Mouse (Mus musculus) limb, embryonic 11.5 days (tissue): ENCODE measurements around the gene Creb3l2. TPM values are rescaled to one million over a fixed set of nuclear protein-coding genes. Genes with fewer than 3 reads are reported as not detected.
"Not testable (repeated sequence)": the region's sequence is repeated elsewhere in the genome, so short reads cannot be mapped to it uniquely, and the experiment has no call there.

Source experiments
- ATAC-seq: fragments of 200-750 bp; cut with Nextera tagmentation; 2 replicates; pipeline ENCODE4 v1.8.0; 2017; ENCODE audit warnings: low read depth; ENCODE audit not compliant: insufficient number of reproducible peaks, low FRiP score, low TSS enrichment
- DNase-seq: peaks from one replicate; pipeline ENCODE4 v3.0.0-alpha.2; 2015; ENCODE audit warnings: low spot score
- H3K27ac ChIP-seq: fragments of 300-500 bp; sonication (generic); replicated peaks from 2 replicates; pipeline ENCODE4 v1.5.1; 2014; ENCODE audit warnings: low read depth, mild to moderate bottlenecking, low read length
- H3K27me3 ChIP-seq: fragments of 300-500 bp; sonication (generic); 2 replicates; pipeline ENCODE4 v1.6.1; 2014; ENCODE audit warnings: mild to moderate bottlenecking, low read length, mixed read lengths; ENCODE audit not compliant: control insufficient read depth, insufficient read depth
- H3K36me3 ChIP-seq: fragments of 300-500 bp; sonication (generic); 2 replicates; pipeline ENCODE4 v1.6.1; 2014; ENCODE audit warnings: mild to moderate bottlenecking, low read length, moderate library complexity, mixed read lengths; ENCODE audit not compliant: control insufficient read depth, insufficient read depth
- H3K4me1 ChIP-seq: fragments of 300-500 bp; sonication (generic); 2 replicates; pipeline ENCODE4 v1.6.1; 2014; ENCODE audit warnings: low read length, mixed read lengths; ENCODE audit not compliant: control insufficient read depth, insufficient read depth
- H3K4me2 ChIP-seq: fragments of 300-500 bp; sonication (generic); 2 replicates; pipeline ENCODE4 v1.6.1; 2014; ENCODE audit warnings: low read depth, mild to moderate bottlenecking, moderate library complexity; ENCODE audit not compliant: severe bottlenecking
- H3K4me3 ChIP-seq: fragments of 300-500 bp; sonication (generic); 2 replicates; pipeline ENCODE4 v1.5.1; 2014; ENCODE audit warnings: low read depth, low read length
- H3K9ac ChIP-seq: fragments of 300-500 bp; sonication (generic); 2 replicates; pipeline ENCODE4 v1.6.1; 2014; ENCODE audit warnings: mild to moderate bottlenecking, low read length
- H3K9me3 ChIP-seq: fragments of 300-500 bp; sonication (generic); 2 replicates; pipeline ENCODE4 v1.6.1; 2016; ENCODE audit warnings: low read length; ENCODE audit not compliant: control insufficient read depth
- WGBS: fragments of 180-500 bp; shearing (Covaris S2); extraction: QIAGEN DNeasy Blood & Tissue Kit; methylation state at CpG from one replicate; pipeline ENCODE4 v1.1.7; 2014; 5-methylcytosine and 5-hydroxymethylcytosine counted together
- polyA plus RNA-seq: library from polyadenylated mRNA; unstranded; fragments of >200 nt; fragmentation: Nextera tagmentation; extraction: Ambion mirVana; gene quantifications from 2 replicates; pipeline ENCODE4 v1.2.1, GENCODE M21; 2014

Gene Creb3l2
- polyA plus RNA-seq, 1 experiment from 2014 or later, result 25.2 TPM

DNA sequence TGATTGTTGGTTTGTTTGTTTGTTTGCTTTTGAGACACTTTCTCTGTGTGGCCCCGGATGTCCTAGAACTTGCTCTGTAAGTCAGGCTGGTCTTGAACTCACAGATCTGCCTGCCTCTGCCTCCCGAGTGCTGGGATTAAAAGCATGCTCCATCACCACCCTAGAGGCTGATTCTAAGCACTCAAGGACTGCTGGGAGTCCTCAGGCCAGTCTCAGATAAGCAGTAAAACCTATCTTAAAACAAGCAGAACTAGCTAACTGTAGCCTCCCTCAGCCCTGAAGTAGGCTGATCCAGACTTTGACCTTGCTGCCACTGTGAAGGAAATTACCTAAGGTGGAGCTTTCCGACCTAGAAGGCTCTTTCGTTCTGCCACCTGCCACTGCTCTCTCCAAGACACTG is 28.3 kb upstream of the Creb3l2 start:
- Histone ChIP-seq H3K27me3 (no peaks in the 10 kb centered on the region), H3K4me1 (no peaks in the 10 kb centered on the region), H3K4me2 (no peak overlapping the region), H3K27ac (no peak overlapping the region), H3K9ac (no peak overlapping the region), H3K36me3 (no peaks in the 10 kb centered on the region), H3K4me3 (no peak overlapping the region), H3K9me3 (no peaks in the 10 kb centered on the region)
- ATAC-seq (no peak), DNase-seq (no peak)
- WGBS, result 82% methylated on average over 4 of the region's 4 CpGs

GRCm38 (mm10) chr6:37465847-37466246 is 23.9 kb upstream of the Creb3l2 start:
- H3K36me3 ChIP-seq, result no peaks in the 10 kb centered on the region
- DNase-seq (peak; percentile 32), ATAC-seq (no peak)
- no peak overlapping the region for H3K4me2 ChIP-seq
- no peak overlapping the region for H3K9ac ChIP-seq
- 50% methylated on average over 5 of the region's 5 CpGs for WGBS
- no peaks in the 10 kb centered on the region for H3K9me3 ChIP-seq
- H3K27ac ChIP-seq, result peak overlapping the region; percentile 16
- no peak overlapping the region for H3K4me3 ChIP-seq
- no peaks in the 10 kb centered on the region; the same call in 1 of the 2 replicates for H3K4me1 ChIP-seq
- H3K27me3 ChIP-seq, result no peaks in the 10 kb centered on the region

DNA sequence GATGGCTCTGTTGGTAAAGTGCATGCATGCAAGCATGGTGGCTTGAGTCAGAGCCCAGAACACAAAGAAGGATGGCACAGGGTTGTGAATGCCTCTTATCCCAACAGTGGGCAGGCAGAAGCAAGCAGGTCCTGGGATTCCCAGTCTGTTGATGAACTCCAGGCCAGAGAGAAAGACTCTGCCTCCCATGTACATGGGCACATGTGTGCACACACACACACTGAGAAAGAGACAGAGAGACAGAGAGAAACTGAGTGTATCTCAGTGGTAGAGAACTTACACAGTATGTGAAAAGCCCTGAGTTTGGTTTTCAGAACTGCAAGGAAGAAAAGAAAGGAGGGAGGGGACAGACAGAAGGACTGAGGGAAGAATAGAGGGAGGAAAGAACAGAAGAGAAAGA is 23.4 kb upstream of the Creb3l2 start:
- ATAC-seq, result no peak
- no peaks in the 10 kb centered on the region for H3K36me3 ChIP-seq
- DNase-seq, result no peak
- no peak overlapping the region for H3K4me3 ChIP-seq
- no peak overlapping the region for H3K9ac ChIP-seq
- H3K27me3 ChIP-seq, result no peaks in the 10 kb centered on the region
- no peaks in the 10 kb centered on the region for H3K9me3 ChIP-seq
- no peak overlapping the region for H3K4me2 ChIP-seq
- peak overlapping the region; percentile 16 for H3K27ac ChIP-seq
- H3K4me1 ChIP-seq, result no peaks in the 10 kb centered on the region; the same call in 1 of the 2 replicates

- DNase-seq, result peak; percentile 26
Measured at GRCm38 (mm10) chr6:37464585-37464984, 22.6 kb upstream of the Creb3l2 start.

GRCm38 (mm10) chr6:37463517-37464482 is 21.9 kb upstream of the Creb3l2 start:
- H3K9me3 ChIP-seq, H3K36me3 ChIP-seq, H3K9ac ChIP-seq, H3K4me1 ChIP-seq, H3K27me3 ChIP-seq, H3K27ac ChIP-seq: not testable (repeated sequence)
- H3K4me2 ChIP-seq, result peak overlapping the region; percentile 22; the same call in 1 of the 2 replicates
- ATAC-seq (peak; percentile 86), DNase-seq (peak; percentile 72)
- peak overlapping the region; percentile 30; the same call in 1 of the 2 replicates for H3K4me3 ChIP-seq
- WGBS, result 0% methylated on average over 6 of the region's 25 CpGs

More at GRCm38 (mm10) chr6:37464585-37464984, 22.6 kb upstream of the Creb3l2 start:
- 6% methylated on average over 5 of the region's 5 CpGs for WGBS
- Histone ChIP-seq H3K27ac (no peak overlapping the region), H3K4me2 (peak overlapping the region; percentile 52), H3K36me3 (no peaks in the 10 kb centered on the region), H3K27me3 (no peaks in the 10 kb centered on the region), H3K4me3 (peak overlapping the region; percentile 30), H3K9me3 (no peaks in the 10 kb centered on the region), H3K4me1 (no peaks in the 10 kb centered on the region; the same call in 1 of the 2 replicates), H3K9ac (peak overlapping the region; percentile 62)
- ATAC-seq, result no peak

DNA sequence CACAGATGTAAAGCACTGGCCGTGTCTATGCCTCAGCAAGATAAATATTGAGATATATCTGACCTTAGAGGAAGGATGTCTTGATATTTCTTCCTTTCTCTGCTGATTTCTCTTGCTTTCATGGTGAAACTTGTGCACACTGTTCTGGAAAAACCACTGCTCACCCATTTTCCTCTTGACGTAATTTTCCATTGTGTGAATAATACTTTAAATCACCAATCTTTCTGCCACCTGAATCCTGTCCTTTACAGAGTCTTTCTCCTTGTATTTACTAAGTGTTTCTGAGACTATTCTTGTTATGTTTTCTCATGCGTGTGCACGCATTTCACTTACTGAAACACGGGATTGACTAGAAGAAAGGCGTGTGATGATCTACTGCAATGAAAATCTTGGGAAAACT is 18.7 kb upstream of the Creb3l2 start:
- Histone ChIP-seq H3K4me2 (no peak overlapping the region), H3K36me3 (no peaks in the 10 kb centered on the region), H3K9me3 (no peaks in the 10 kb centered on the region), H3K4me3 (no peak overlapping the region), H3K9ac (no peak overlapping the region), H3K4me1 (no peaks in the 10 kb centered on the region; the same call in 1 of the 2 replicates), H3K27me3 (no peaks in the 10 kb centered on the region), H3K27ac (no peak overlapping the region)
- no peak for DNase-seq
- no peak for ATAC-seq
- 92% methylated on average over 6 of the region's 6 CpGs for WGBS

DNA sequence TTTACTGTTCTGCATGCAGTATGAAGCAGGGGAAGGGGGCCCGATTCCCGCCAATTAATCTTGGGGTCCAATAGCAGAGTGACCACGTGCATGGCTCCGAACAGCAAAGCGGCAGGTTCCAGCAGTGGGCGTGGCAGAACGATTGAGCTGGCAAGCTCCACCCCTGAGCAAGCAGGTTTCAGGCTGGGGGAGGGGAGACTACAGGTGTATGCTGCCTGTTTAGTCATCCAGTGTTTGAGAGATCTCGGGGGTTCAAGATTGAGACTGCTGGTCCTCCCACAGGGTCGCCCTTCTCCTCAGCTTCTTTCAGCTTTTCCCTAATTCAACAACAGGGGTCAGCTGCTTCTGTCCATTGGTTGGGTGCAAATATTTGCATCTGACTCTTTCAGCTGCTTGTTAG is 17.7 kb upstream of the Creb3l2 start:
- DNase-seq, H3K9me3 ChIP-seq, ATAC-seq, H3K4me3 ChIP-seq, H3K36me3 ChIP-seq, H3K27ac ChIP-seq, H3K4me1 ChIP-seq, H3K27me3 ChIP-seq, H3K4me2 ChIP-seq, H3K9ac ChIP-seq: not testable (repeated sequence)
- WGBS, result 44% methylated on average over 9 of the region's 9 CpGs

- no peak overlapping the region for H3K27ac ChIP-seq
- H3K9ac ChIP-seq, result no peak overlapping the region
- no peaks in the 10 kb centered on the region for H3K9me3 ChIP-seq
- no peak overlapping the region for H3K4me2 ChIP-seq
- H3K4me3 ChIP-seq, result no peak overlapping the region
- WGBS, result 41% methylated on average over 10 of the region's 10 CpGs
- no peaks in the 10 kb centered on the region for H3K27me3 ChIP-seq
- DNase-seq (no peak), ATAC-seq (no peak)
- no peaks in the 10 kb centered on the region for H3K4me1 ChIP-seq
- H3K36me3 ChIP-seq, result no peaks in the 10 kb centered on the region
Measured at GRCm38 (mm10) chr6:37457990-37458655, 16.2 kb upstream of the Creb3l2 start.
